Comparison of ENCODE assay signal across 8 mouse cellular contexts in the genomic region with DNA sequence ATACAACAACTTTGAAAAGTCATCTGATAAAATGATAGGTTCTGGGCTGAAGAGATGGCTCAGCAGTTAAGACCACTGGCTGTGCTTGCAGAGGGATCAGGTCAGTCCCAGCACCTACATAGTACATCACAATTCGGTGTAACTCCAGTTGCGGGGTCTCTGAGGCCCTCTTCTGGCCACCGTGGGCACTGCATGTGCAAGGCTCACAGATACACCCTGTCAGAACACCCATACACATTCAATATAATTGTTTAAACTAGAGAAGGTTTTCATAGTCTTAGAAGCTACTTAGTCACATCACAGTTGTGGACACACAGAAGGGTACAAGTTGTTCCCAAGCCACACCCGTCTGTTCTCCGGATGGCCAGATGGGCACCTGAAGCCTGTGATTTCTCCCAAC.
DNase-seq lines count a peak whose midpoint lies in the region; ATAC-seq and TF ChIP-seq lines count a peak whose summit lies in the region.

No protein-coding gene starts in this region.

- TF ChIP-seq CTCF in bone marrow macrophage, adult 2 months (IDR thresholded peaks at IDR 0.05; ENCODE audit: low read depth, low read length): peak; percentile 48; the same call in 1 of the 2 replicates

- no peak for TF ChIP-seq POLR2A in bone marrow macrophage, adult 2 months (IDR thresholded peaks at IDR 0.05; ENCODE audit: borderline replicate concordance, low read depth, low read length)

- H3K4me1 ChIP-seq in limb, embryonic 11.5 days (ENCODE audit: control insufficient read depth, insufficient read depth, low read length): peaks cover 37% of the 10 kb centered on the region
- peaks cover 82% of the 10 kb centered on the region for H3K4me1 ChIP-seq in limb, embryonic 10.5 days
- peaks cover 6% of the 10 kb centered on the region for H3K4me1 ChIP-seq in bone marrow macrophage, adult 2 months (ENCODE audit: control insufficient read depth, insufficient read depth, low read length)

- no peaks in the 10 kb centered on the region for H3K9me3 ChIP-seq in limb, embryonic 11.5 days (ENCODE audit: control insufficient read depth, low read length)
- no peaks in the 10 kb centered on the region for H3K9me3 ChIP-seq in limb, embryonic 10.5 days (replicated peaks)

- DNase-seq in CD4-positive, CD25-positive, alpha-beta regulatory T cell, adult 2 months (ENCODE audit: low read depth, low spot score): peak; percentile 41
- DNase-seq in limb, embryonic 11.5 days (ENCODE audit: low spot score): peak; percentile 63
- no peak for DNase-seq in limb, embryonic 10.5 days (ENCODE audit: low spot score)
- DNase-seq in kidney, postnatal 10 days: peak; percentile 54
- DNase-seq in thymus, postnatal 4 days: peak; percentile 70

- H3K27ac ChIP-seq in limb, embryonic 11.5 days (replicated peaks; ENCODE audit: low read depth, low read length): no peak overlapping the region
- no peak overlapping the region for H3K27ac ChIP-seq in limb, embryonic 10.5 days
- H3K27ac ChIP-seq in bone marrow macrophage, adult 2 months (ENCODE audit: insufficient read depth, low read depth, low read length): no peak overlapping the region

- 69% methylated on average over 5 of the region's 5 CpGs for WGBS in limb, embryonic 11.5 days
- 65% methylated on average over 5 of the region's 5 CpGs for WGBS in limb, embryonic 10.5 days

- H3K36me3 ChIP-seq in limb, embryonic 11.5 days (ENCODE audit: control insufficient read depth, insufficient read depth, low read length): no peaks in the 10 kb centered on the region
- H3K36me3 ChIP-seq in limb, embryonic 10.5 days: no peaks in the 10 kb centered on the region

- H3K4me3 ChIP-seq in limb, embryonic 11.5 days (ENCODE audit: low read depth, low read length): no peak overlapping the region
- H3K4me3 ChIP-seq in limb, embryonic 10.5 days: no peak overlapping the region
- H3K4me3 ChIP-seq in bone marrow macrophage, adult 2 months (ENCODE audit: insufficient read depth, low read length): no peak overlapping the region

- no peaks in the 10 kb centered on the region for H3K27me3 ChIP-seq in limb, embryonic 11.5 days (ENCODE audit: control insufficient read depth, insufficient read depth, low read length)
- no peaks in the 10 kb centered on the region for H3K27me3 ChIP-seq in limb, embryonic 10.5 days (ENCODE audit: low read depth, poor library complexity, severe bottlenecking)

- no peak overlapping the region for H3K4me2 ChIP-seq in limb, embryonic 11.5 days (ENCODE audit: low read depth, severe bottlenecking)

- no peak for ATAC-seq in CD4-positive, CD25-positive, alpha-beta regulatory T cell, adult 4 months
- ATAC-seq in limb, embryonic 11.5 days (ENCODE audit: insufficient number of reproducible peaks, low FRiP score, low TSS enrichment, low read depth): no peak
- ATAC-seq in monocyte, adult 5-6 weeks (replicated peaks; ENCODE audit: insufficient number of reproducible peaks, low FRiP score, low TSS enrichment, poor library complexity, severe bottlenecking): no peak

- no peak overlapping the region for H3K9ac ChIP-seq in limb, embryonic 11.5 days (ENCODE audit: low read length)
